Mouse (Mus musculus): Measurements from ENCODE around the gene Inpp4b.

DNA sequence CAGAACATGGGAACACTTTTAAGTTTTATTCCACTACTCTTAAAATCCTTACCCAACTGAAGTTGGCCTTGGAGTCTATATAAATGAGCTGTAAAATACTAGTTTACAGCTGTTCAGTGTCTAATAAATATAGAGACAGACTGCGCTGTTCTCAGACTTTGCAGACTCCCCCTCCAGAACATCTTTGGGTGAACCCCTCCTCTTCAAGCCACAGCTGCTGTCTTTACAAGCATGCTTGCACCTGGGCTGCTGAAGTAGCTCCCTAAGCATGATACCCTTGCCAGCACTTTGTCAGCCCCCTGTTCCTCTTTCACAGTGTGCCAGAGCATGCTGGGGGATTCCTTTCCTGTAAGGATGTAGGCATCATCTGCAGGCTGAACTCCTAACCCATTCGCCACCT is 272.2 kb downstream of the Inpp4b start:
- TF ChIP-seq POLR2A (IDR thresholded peaks at IDR 0.05; ENCODE audit: borderline replicate concordance, extremely low read depth, insufficient read depth, insufficient read length, poor library complexity, severe bottlenecking) (no peak), CTCF (IDR thresholded peaks at IDR 0.05; ENCODE audit: borderline replicate concordance, extremely low read depth, insufficient read depth, insufficient read length) (no peak)
